Mouse (Mus musculus) hindbrain, postnatal 0 days (tissue): ENCODE measurements around the gene Phf23. TPM values are rescaled to one million over a fixed set of nuclear protein-coding genes. Genes with fewer than 3 reads are reported as not detected.
A peak's percentile ranks its signal among the peaks of the same experiment; 100 is the strongest.

ENCODE experiments used
- ATAC-seq: fragments of 200-750 bp; cut with Nextera tagmentation; 2 replicates; pipeline ENCODE4 v1.8.0; 2017; ENCODE audit warnings: mild to moderate bottlenecking, moderate TSS enrichment, moderate library complexity
- DNase-seq: peaks from one replicate; pipeline ENCODE4 v3.0.0-alpha.2; 2015; ENCODE audit warnings: low spot score
- H3K27ac ChIP-seq: fragments of 300-500 bp; sonication (generic); 2 replicates; pipeline ENCODE4 v1.5.1; 2014; ENCODE audit warnings: mild to moderate bottlenecking
- H3K27me3 ChIP-seq: fragments of 300-500 bp; sonication (generic); 2 replicates; pipeline ENCODE4 v1.6.1; 2014; ENCODE audit warnings: low read length, mixed read lengths; ENCODE audit not compliant: insufficient read depth
- H3K36me3 ChIP-seq: fragments of 300-500 bp; sonication (generic); 2 replicates; pipeline ENCODE4 v1.6.1; 2014; ENCODE audit warnings: low read length, mixed read lengths; ENCODE audit not compliant: insufficient read depth
- H3K4me1 ChIP-seq: fragments of 300-500 bp; sonication (generic); 2 replicates; pipeline ENCODE4 v1.6.1; 2014; ENCODE audit warnings: antibody characterized with exemption, low read length, mixed read lengths; ENCODE audit not compliant: insufficient read depth
- H3K4me2 ChIP-seq: fragments of 300-500 bp; sonication (generic); 2 replicates; pipeline ENCODE4 v1.6.1; 2014; ENCODE audit warnings: low read depth, mild to moderate bottlenecking, low read length, moderate library complexity, mixed read lengths
- H3K4me3 ChIP-seq: fragments of 300-500 bp; sonication (generic); 2 replicates; pipeline ENCODE4 v1.5.1; 2014; ENCODE audit warnings: low read length
- H3K9ac ChIP-seq: fragments of 300-500 bp; sonication (generic); replicated peaks from 2 replicates; pipeline ENCODE4 v1.6.1; 2014; ENCODE audit warnings: mild to moderate bottlenecking, low read length, moderate library complexity, mixed read lengths
- H3K9me3 ChIP-seq: fragments of 300-500 bp; sonication (generic); 2 replicates; pipeline ENCODE4 v1.6.1; 2016; ENCODE audit warnings: low read length, mixed read lengths
- CTCF ChIP-seq: IDR thresholded peaks from 2 replicates; pipeline ENCODE4 v1.5.1; 2016; ENCODE audit warnings: antibody characterized with exemption, control low read depth, low read depth
- WGBS: fragments of 180-500 bp; shearing (Covaris S2); extraction: QIAGEN DNeasy Blood & Tissue Kit; methylation state at CpG from one replicate; pipeline ENCODE4 v1.1.7; 2014; 5-methylcytosine and 5-hydroxymethylcytosine counted together
- polyA plus RNA-seq: library from polyadenylated mRNA; unstranded; fragments of >200 nt; fragmentation: Nextera tagmentation; extraction: Ambion mirVana; gene quantifications from 2 replicates; pipeline ENCODE4 v1.2.1, GENCODE M21; 2015
- total RNA-seq: library from RNA; depleted of rRNA; stranded (reverse); fragments of >200 nt; gene quantifications from 2 replicates; pipeline ENCODE4 v1.2.3, GENCODE M21; 2014

Gene Phf23
- total and polyA plus RNA-seq, 2 experiments from 2014 or later: 44.0 to 47.9 TPM

GRCm38 (mm10) chr11:69998567-69999491 lies 3.3 kb downstream of the Phf23 start:
- H3K9me3 ChIP-seq: no peaks in the 10 kb centered on the region
- ATAC-seq: no peak
- no peak overlapping the region for H3K4me2 ChIP-seq
- H3K27ac ChIP-seq: no peak overlapping the region
- no peaks in the 10 kb centered on the region for H3K27me3 ChIP-seq
- no peak for DNase-seq
- H3K4me3 ChIP-seq: no peak overlapping the region
- H3K36me3 ChIP-seq: peaks cover 12% of the 10 kb centered on the region; the same call in 1 of the 2 replicates
- no peak overlapping the region for H3K9ac ChIP-seq
- 92% methylated on average over 27 of the region's 27 CpGs for WGBS
- TF ChIP-seq CTCF: peak; percentile 44
- peaks cover 22% of the 10 kb centered on the region for H3K4me1 ChIP-seq

DNA sequence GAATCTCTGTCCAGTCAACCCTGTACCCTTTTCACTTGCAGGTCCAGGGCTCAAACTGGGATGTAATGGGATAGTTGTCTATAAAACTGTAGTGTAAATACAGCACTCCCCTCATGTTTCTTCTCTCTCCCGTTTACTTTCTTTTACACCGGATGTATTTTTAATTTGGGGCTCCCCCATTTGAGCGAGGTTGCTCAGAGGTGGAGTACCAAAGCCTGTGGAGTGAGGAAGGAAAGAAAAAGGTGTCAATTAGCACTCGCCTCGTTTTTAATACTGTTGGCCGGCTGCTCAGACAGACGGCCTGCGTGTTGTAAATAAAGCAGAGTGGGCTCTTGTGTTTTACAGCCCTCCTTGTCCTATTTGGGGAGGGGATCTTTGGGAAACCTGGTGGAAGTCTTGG lies 4.1 kb downstream of the Phf23 start:
- no peak for TF ChIP-seq CTCF
- H3K4me3 ChIP-seq: no peak overlapping the region
- H3K9me3 ChIP-seq: no peaks in the 10 kb centered on the region
- DNase-seq: no peak
- 86% methylated on average over 8 of the region's 8 CpGs for WGBS
- H3K27me3 ChIP-seq: no peaks in the 10 kb centered on the region
- H3K4me1 ChIP-seq: peaks cover 22% of the 10 kb centered on the region
- H3K9ac ChIP-seq: no peak overlapping the region
- peak overlapping the region; percentile 92; the same call in 1 of the 2 replicates for H3K4me2 ChIP-seq
- H3K36me3 ChIP-seq: peaks cover 12% of the 10 kb centered on the region; the same call in 1 of the 2 replicates
- ATAC-seq: no peak
- peak overlapping the region; percentile 88; the same call in 1 of the 2 replicates for H3K27ac ChIP-seq

GRCm38 (mm10) chr11:70000396-70000898 lies 4.9 kb downstream of the Phf23 start, which contains the start of gene Dvl2:
TSS of gene Dvl2 (plus strand) at chr11:70000595.
- peaks cover 22% of the 10 kb centered on the region for H3K4me1 ChIP-seq
- no peak for TF ChIP-seq CTCF
- H3K27ac ChIP-seq: peak within 1 kb of the TSS; percentile 88
- peak within 1 kb of the TSS; percentile 77 for H3K9ac ChIP-seq
- H3K27me3 ChIP-seq: no peaks in the 10 kb centered on the region
- peak within 1 kb of the TSS; percentile 92 for H3K4me2 ChIP-seq
- no peaks in the 10 kb centered on the region for H3K9me3 ChIP-seq
- DNase-seq (peak; percentile 98), ATAC-seq (peak; percentile 78)
- WGBS: 2% methylated on average over 47 of the region's 48 CpGs
- H3K36me3 ChIP-seq: peaks cover 20% of the 10 kb centered on the region; the same call in 1 of the 2 replicates
- H3K4me3 ChIP-seq: peak within 1 kb of the TSS; percentile 67

- H3K4me1 ChIP-seq: peaks cover 22% of the 10 kb centered on the region
- H3K4me3 ChIP-seq: peak overlapping the region; percentile 67
- 15% methylated on average over 8 of the region's 8 CpGs for WGBS
- H3K9ac ChIP-seq: peak overlapping the region; percentile 77
- no peak for TF ChIP-seq CTCF
- H3K9me3 ChIP-seq: no peaks in the 10 kb centered on the region
- ATAC-seq (no peak), DNase-seq (no peak)
- H3K27me3 ChIP-seq: no peaks in the 10 kb centered on the region
- peak overlapping the region; percentile 88 for H3K27ac ChIP-seq
- H3K36me3 ChIP-seq: peaks cover 24% of the 10 kb centered on the region; the same call in 1 of the 2 replicates
- H3K4me2 ChIP-seq: peak overlapping the region; percentile 92
Observed at GRCm38 (mm10) chr11:70001159-70001558, 5.6 kb downstream of the Phf23 start.

- H3K9me3 ChIP-seq: no peaks in the 10 kb centered on the region
- DNase-seq (peak; percentile 77), ATAC-seq (no peak)
- peaks cover 22% of the 10 kb centered on the region for H3K4me1 ChIP-seq
- peak overlapping the region; percentile 92 for H3K4me2 ChIP-seq
- peak; percentile 76 for TF ChIP-seq CTCF
- no peak overlapping the region for H3K27ac ChIP-seq
- H3K36me3 ChIP-seq: peaks cover 31% of the 10 kb centered on the region
- H3K27me3 ChIP-seq: no peaks in the 10 kb centered on the region
- peak overlapping the region; percentile 67 for H3K4me3 ChIP-seq
- no peak overlapping the region for H3K9ac ChIP-seq
Observed at GRCm38 (mm10) chr11:70001865-70002264, 6.3 kb downstream of the Phf23 start.

DNA sequence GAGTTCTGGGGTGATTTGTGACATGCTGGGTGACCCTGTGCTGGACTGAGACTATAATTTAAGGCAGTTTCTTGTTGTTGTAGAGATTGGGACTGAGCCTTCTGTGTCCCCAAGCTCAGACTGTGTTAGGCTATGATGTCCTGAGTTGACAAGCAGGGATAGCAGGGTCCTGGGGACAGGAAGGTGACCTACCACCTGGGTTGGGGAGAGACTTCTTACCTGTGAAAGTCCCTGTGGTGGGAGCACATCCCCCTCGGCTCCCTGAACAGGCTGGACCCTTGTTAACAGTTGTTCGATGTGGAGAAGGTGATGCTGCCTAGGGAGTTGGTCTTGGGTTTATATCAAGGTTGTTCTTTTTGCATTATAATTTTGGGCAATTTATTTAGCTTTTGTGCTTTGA lies 6.9 kb downstream of the Phf23 start:
- ATAC-seq: no peak
- Histone ChIP-seq H3K4me2 (peak overlapping the region; percentile 92), H3K9me3 (no peaks in the 10 kb centered on the region), H3K27ac (no peak overlapping the region), H3K4me1 (peaks cover 22% of the 10 kb centered on the region), H3K9ac (no peak overlapping the region), H3K36me3 (peaks cover 37% of the 10 kb centered on the region), H3K27me3 (no peaks in the 10 kb centered on the region), H3K4me3 (peak overlapping the region; percentile 67)
- no peak for TF ChIP-seq CTCF
- no peak for DNase-seq
- WGBS: 96% methylated on average over 2 of the region's 2 CpGs
